15 mouse cellular contexts compared by ENCODE assay signal in the genomic region with DNA sequence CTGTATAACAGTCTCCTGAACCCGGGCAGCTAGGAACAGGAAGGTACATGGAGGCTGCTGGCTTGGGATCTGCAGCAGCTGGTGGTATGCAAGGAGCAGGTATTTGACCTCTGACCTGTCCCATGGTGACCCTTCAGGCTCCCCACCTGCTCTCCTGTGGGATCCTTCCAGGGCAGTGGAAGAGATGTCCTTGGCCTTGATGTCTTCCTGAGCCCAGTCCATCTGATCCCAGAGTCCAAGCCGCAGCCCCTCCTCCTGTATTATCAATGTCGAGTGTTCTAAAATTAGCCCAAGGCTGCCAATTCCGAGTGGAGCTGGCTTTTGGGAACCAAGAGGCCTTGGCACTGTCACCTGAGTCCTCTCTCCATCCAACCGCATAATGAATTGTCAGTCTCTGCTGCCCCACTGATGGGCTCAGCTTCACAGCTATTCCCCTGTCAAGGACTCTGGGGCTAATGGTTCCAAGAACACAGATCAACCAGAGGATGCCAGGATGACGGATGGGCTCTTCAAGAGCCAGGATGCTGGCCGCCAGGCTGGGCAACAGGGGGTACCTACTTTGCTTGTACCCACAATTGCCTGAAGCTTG.
DNase-seq lines count a peak whose midpoint lies in the region; ATAC-seq and TF ChIP-seq lines count a peak whose summit lies in the region.
"Had no signal": no experiment of that assay in that cellular context is flagged by ENCODE, and none has a peak within 500 bp of the region (broad histone marks: within the 10 kb centered on the region; RNA-seq: fewer than 3 reads in every experiment).

No protein-coding gene starts in this region.

- H3K27me3 ChIP-seq in forebrain, embryonic 14.5 days (replicated peaks; ENCODE audit: control insufficient read depth, insufficient read depth, low read length), result no peaks in the 10 kb centered on the region
- peaks cover 37% of the 10 kb centered on the region for H3K27me3 ChIP-seq in forebrain, embryonic 10.5 days (ENCODE audit: poor library complexity, severe bottlenecking)
- H3K27me3 ChIP-seq in midbrain, embryonic 14.5 days (ENCODE audit: control insufficient read depth, insufficient read depth, low read length), result no peaks in the 10 kb centered on the region
- H3K27me3 ChIP-seq in midbrain, postnatal 0 days (ENCODE audit: insufficient read depth, low read length), result no peaks in the 10 kb centered on the region
- no peaks in the 10 kb centered on the region for H3K27me3 ChIP-seq in forebrain, postnatal 0 days (ENCODE audit: insufficient read depth, low read length)
- H3K27me3 ChIP-seq in neural tube, embryonic 14.5 days (ENCODE audit: control insufficient read depth, insufficient read depth, low read length), result no peaks in the 10 kb centered on the region

- no peak overlapping the region for H3K4me2 ChIP-seq in forebrain, embryonic 14.5 days (ENCODE audit: low read length)
- H3K4me2 ChIP-seq in midbrain, embryonic 14.5 days (ENCODE audit: low read length), result no peak overlapping the region
- H3K4me2 ChIP-seq in midbrain, postnatal 0 days (ENCODE audit: low read depth, low read length, poor library complexity, severe bottlenecking), result no peak overlapping the region
- H3K4me2 ChIP-seq in forebrain, postnatal 0 days (ENCODE audit: low read depth), result no peak overlapping the region
- no peak overlapping the region for H3K4me2 ChIP-seq in neural tube, embryonic 14.5 days (ENCODE audit: low read depth, low read length)
- H3K4me2 ChIP-seq: embryonic facial prominence, embryonic 13.5 days; heart, embryonic 11.5 days; limb, embryonic 12.5 days had no signal

- no peaks in the 10 kb centered on the region for H3K9me3 ChIP-seq in forebrain, embryonic 14.5 days (replicated peaks; ENCODE audit: control insufficient read depth, low read length)
- H3K9me3 ChIP-seq in forebrain, embryonic 10.5 days, result no peaks in the 10 kb centered on the region
- no peaks in the 10 kb centered on the region for H3K9me3 ChIP-seq in midbrain, embryonic 14.5 days (ENCODE audit: control insufficient read depth, low read length)
- H3K9me3 ChIP-seq in midbrain, postnatal 0 days (ENCODE audit: low read length), result no peaks in the 10 kb centered on the region
- H3K9me3 ChIP-seq in forebrain, postnatal 0 days (ENCODE audit: low read length), result no peaks in the 10 kb centered on the region
- no peaks in the 10 kb centered on the region for H3K9me3 ChIP-seq in neural tube, embryonic 14.5 days (ENCODE audit: control insufficient read depth, low read length)
- H3K9me3 ChIP-seq: embryonic facial prominence, embryonic 13.5 days; limb, embryonic 12.5 days; megakaryocyte, embryonic 14.5 days had no signal

- TF ChIP-seq CTCF in midbrain, postnatal 0 days (IDR thresholded peaks at IDR 0.05), result no peak
- no peak for TF ChIP-seq CTCF in forebrain, postnatal 0 days (IDR thresholded peaks at IDR 0.05; ENCODE audit: low read depth)

- no peaks in the 10 kb centered on the region for H3K36me3 ChIP-seq in forebrain, embryonic 14.5 days (ENCODE audit: control insufficient read depth, insufficient read depth, low read length)
- H3K36me3 ChIP-seq in forebrain, embryonic 10.5 days (replicated peaks), result no peaks in the 10 kb centered on the region
- no peaks in the 10 kb centered on the region for H3K36me3 ChIP-seq in midbrain, embryonic 14.5 days (ENCODE audit: control insufficient read depth, insufficient read depth, low read length)
- no peaks in the 10 kb centered on the region for H3K36me3 ChIP-seq in midbrain, postnatal 0 days (ENCODE audit: insufficient read depth, low read length)
- H3K36me3 ChIP-seq in forebrain, postnatal 0 days (ENCODE audit: insufficient read depth), result no peaks in the 10 kb centered on the region
- H3K36me3 ChIP-seq in neural tube, embryonic 14.5 days (ENCODE audit: control insufficient read depth, insufficient read depth, low read length), result no peaks in the 10 kb centered on the region
- H3K36me3 ChIP-seq: embryonic facial prominence, embryonic 13.5 days; limb, embryonic 12.5 days had no signal

- no peak overlapping the region for H3K9ac ChIP-seq in forebrain, embryonic 14.5 days (ENCODE audit: low read length)
- no peak overlapping the region; the same call in 1 of the 2 replicates for H3K9ac ChIP-seq in midbrain, embryonic 14.5 days (replicated peaks; ENCODE audit: low read length)
- H3K9ac ChIP-seq in midbrain, postnatal 0 days (replicated peaks; ENCODE audit: low read length, poor library complexity, severe bottlenecking), result no peak overlapping the region
- H3K9ac ChIP-seq in forebrain, postnatal 0 days, result no peak overlapping the region
- no peak overlapping the region for H3K9ac ChIP-seq in neural tube, embryonic 14.5 days (replicated peaks; ENCODE audit: low read depth, low read length)
- H3K9ac ChIP-seq: embryonic facial prominence, embryonic 13.5 days; limb, embryonic 12.5 days; liver, embryonic 14.5 days had no signal

- H3K4me1 ChIP-seq in forebrain, embryonic 14.5 days (ENCODE audit: control insufficient read depth, insufficient read depth, low read length), result peaks cover 18% of the 10 kb centered on the region
- peaks cover 35% of the 10 kb centered on the region for H3K4me1 ChIP-seq in forebrain, embryonic 10.5 days
- peaks cover 27% of the 10 kb centered on the region for H3K4me1 ChIP-seq in midbrain, embryonic 14.5 days (ENCODE audit: control insufficient read depth, insufficient read depth, low read length)
- peaks cover 15% of the 10 kb centered on the region; the same call in 1 of the 2 replicates for H3K4me1 ChIP-seq in midbrain, postnatal 0 days (ENCODE audit: insufficient read depth, low read length)
- no peaks in the 10 kb centered on the region for H3K4me1 ChIP-seq in forebrain, postnatal 0 days (ENCODE audit: insufficient read depth)
- peaks cover 31% of the 10 kb centered on the region for H3K4me1 ChIP-seq in neural tube, embryonic 14.5 days (ENCODE audit: control insufficient read depth, insufficient read depth, low read length)

- 0 out of 2 replicates have a peak overlapping the region, but pooled peaks have one; percentile 1 for H3K27ac ChIP-seq in forebrain, embryonic 14.5 days (ENCODE audit: low read depth, low read length)
- H3K27ac ChIP-seq in forebrain, embryonic 10.5 days, result no peak overlapping the region
- H3K27ac ChIP-seq in midbrain, embryonic 14.5 days (replicated peaks; ENCODE audit: low read depth, low read length), result peak overlapping the region; percentile 56; the same call in 1 of the 2 replicates
- H3K27ac ChIP-seq in midbrain, postnatal 0 days (ENCODE audit: low read depth, low read length), result no peak overlapping the region
- H3K27ac ChIP-seq in forebrain, postnatal 0 days (ENCODE audit: low read depth, low read length), result peak overlapping the region; percentile 72; the same call in 1 of the 2 replicates
- peak overlapping the region; percentile 90; the same call in 1 of the 2 replicates for H3K27ac ChIP-seq in neural tube, embryonic 14.5 days (ENCODE audit: low read depth, low read length)
- H3K27ac ChIP-seq: embryonic facial prominence, embryonic 13.5 days; limb, embryonic 12.5 days; liver, embryonic 14.5 days had no signal

- no peak overlapping the region for H3K4me3 ChIP-seq in forebrain, embryonic 14.5 days (ENCODE audit: low read depth, low read length)
- H3K4me3 ChIP-seq in forebrain, embryonic 10.5 days, result no peak overlapping the region
- H3K4me3 ChIP-seq in midbrain, embryonic 14.5 days (replicated peaks; ENCODE audit: low read depth, low read length), result no peak overlapping the region
- no peak overlapping the region for H3K4me3 ChIP-seq in midbrain, postnatal 0 days (ENCODE audit: low read depth, low read length)
- H3K4me3 ChIP-seq in forebrain, postnatal 0 days (ENCODE audit: low read depth, low read length), result no peak overlapping the region
- H3K4me3 ChIP-seq in neural tube, embryonic 14.5 days (ENCODE audit: low read depth, low read length), result no peak overlapping the region
- H3K4me3 ChIP-seq: embryonic facial prominence, embryonic 13.5 days; limb, embryonic 12.5 days; megakaryocyte, embryonic 14.5 days had no signal

- 85% methylated on average over 7 of the region's 7 CpGs for WGBS in forebrain, embryonic 14.5 days
- WGBS in forebrain, embryonic 10.5 days, result 86% methylated on average over 7 of the region's 7 CpGs
- 83% methylated on average over 7 of the region's 7 CpGs for WGBS in midbrain, embryonic 14.5 days
- WGBS in midbrain, postnatal 0 days, result 78% methylated on average over 7 of the region's 7 CpGs
- 69% methylated on average over 7 of the region's 7 CpGs for WGBS in forebrain, postnatal 0 days
- WGBS in neural tube, embryonic 14.5 days, result 68% methylated on average over 7 of the region's 7 CpGs

- DNase-seq in forebrain, embryonic 14.5 days (ENCODE audit: low spot score), result no peak
- no peak for DNase-seq in forebrain, embryonic 10.5 days (ENCODE audit: extremely low spot score, low spot score)
- DNase-seq in midbrain, embryonic 14.5 days, result no peak
- DNase-seq in midbrain, postnatal 0 days (ENCODE audit: low spot score), result no peak
- no peak for DNase-seq in forebrain, postnatal 0 days
- DNase-seq in urinary bladder, postnatal 36 days (ENCODE audit: low spot score in 2 of 2), result no peak
- DNase-seq: cerebellum, adult 11 months; right cerebral cortex, postnatal 4 days had no signal

- ATAC-seq in forebrain, embryonic 14.5 days, result no peak
- ATAC-seq in midbrain, embryonic 14.5 days (ENCODE audit: low FRiP score, low TSS enrichment), result no peak
- ATAC-seq in midbrain, postnatal 0 days (ENCODE audit: low FRiP score), result no peak
- no peak for ATAC-seq in forebrain, postnatal 0 days
- ATAC-seq in neural tube, embryonic 14.5 days (ENCODE audit: low read depth), result no peak
- ATAC-seq: lung, postnatal 0 days had no signal

Comparison
In these comparisons a context has a peak if more than half of its experiments do, and no peak if none do; other contexts are left out.
1. H3K27ac ChIP-seq: peak in forebrain, embryonic 14.5 days (single experiment), midbrain, embryonic 14.5 days (single experiment), forebrain, postnatal 0 days (single experiment) and neural tube, embryonic 14.5 days (single experiment); none in forebrain, embryonic 10.5 days (single experiment) and midbrain, postnatal 0 days (single experiment).